Mouse (Mus musculus) myocyte (in vitro differentiated cells): Measurements from ENCODE around the gene Gm9044.
"Not testable (repeated sequence)": the region's sequence is repeated elsewhere in the genome, so short reads cannot be mapped to it uniquely, and the experiment has no call there.

Experiments
- CEBPB ChIP-seq: IDR thresholded peaks from 2 replicates; pipeline ENCODE4 v1.6.1; 2011; ENCODE audit warnings: mild to moderate bottlenecking, moderate library complexity; ENCODE audit not compliant: poor library complexity, insufficient read depth, severe bottlenecking
- E2F4 ChIP-seq: IDR thresholded peaks from one replicate; pipeline ENCODE4 v1.6.1; 2011; ENCODE audit warnings: mild to moderate bottlenecking, control low read depth, moderate library complexity; ENCODE audit not compliant: insufficient read depth
- MAX ChIP-seq: IDR thresholded peaks from one replicate; pipeline ENCODE4 v1.6.1; 2011; ENCODE audit warnings: low read depth, mild to moderate bottlenecking, control low read depth
- POLR2A ChIP-seq: IDR thresholded peaks from one replicate; pipeline ENCODE4 v1.6.1; 2011; ENCODE audit warnings: low read depth, mild to moderate bottlenecking, control low read depth, moderate library complexity; ENCODE audit not compliant: insufficient read length
- POLR2AphosphoS2 ChIP-seq: IDR thresholded peaks from one replicate; pipeline ENCODE4 v1.6.1; 2011; ENCODE audit warnings: low read depth, control low read depth; ENCODE audit not compliant: insufficient read length
- TCF12 ChIP-seq: IDR thresholded peaks from one replicate; pipeline ENCODE4 v1.6.1; 2011; ENCODE audit warnings: mild to moderate bottlenecking, control low read depth; ENCODE audit not compliant: poor library complexity, insufficient read depth, severe bottlenecking
- TCF3 ChIP-seq: IDR thresholded peaks from one replicate; pipeline ENCODE4 v1.6.1; 2011; ENCODE audit warnings: low read depth, control low read depth; ENCODE audit not compliant: insufficient read length

DNA sequence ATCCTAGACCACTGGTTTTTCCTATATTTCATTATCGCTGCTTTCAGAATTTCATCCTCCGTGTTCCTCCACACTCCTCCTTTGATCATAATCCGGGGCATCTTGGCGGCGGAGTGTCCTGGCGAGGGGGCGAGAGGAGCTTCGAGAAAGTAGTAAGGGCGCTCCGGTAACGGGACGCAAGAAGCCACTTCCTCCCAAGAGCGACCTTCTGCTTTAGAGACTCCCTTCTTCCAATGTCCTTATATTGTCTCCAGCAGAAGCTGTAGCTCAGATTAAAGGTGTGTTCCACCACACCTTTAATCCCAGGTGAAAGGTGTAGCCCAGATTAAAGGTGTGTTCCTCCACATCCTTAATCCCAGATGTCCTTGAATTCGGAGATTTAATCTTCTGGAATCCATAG lies 10.9 kb upstream of the Gm9044 start, which contains the start of gene Gm9046:
- TF ChIP-seq POLR2A, E2F4, TCF12, POLR2AphosphoS2, MAX, CEBPB, TCF3: not testable (repeated sequence)
